17 mouse cellular contexts compared by ENCODE assay signal in genomic region chr13:30865486-30865885, GRCm38 (mm10).
DNase-seq lines count a peak whose midpoint lies in the region; ATAC-seq and TF ChIP-seq lines count a peak whose summit lies in the region.
"Had no signal": no experiment of that assay in that cellular context is flagged by ENCODE, and none has a peak within 500 bp of the region (broad histone marks: within the 10 kb centered on the region; RNA-seq: fewer than 3 reads in every experiment).

No protein-coding gene starts in this region.

- in situ Hi-C loops in Patski (cut with MboI; ENCODE audit: low pct_unique_long_range_greater_than_20kb) = no loop called here

- no peak for ATAC-seq in Patski
- ATAC-seq: CD4-positive, CD25-positive, alpha-beta regulatory T cell, adult 4 months; forebrain, embryonic 15.5 days; hindbrain, embryonic 16.5 days; intestine, postnatal 0 days had no signal

- H3K27me3 ChIP-seq in Patski = no peaks in the 10 kb centered on the region
- H3K27me3 ChIP-seq: forebrain, embryonic 15.5 days had no signal

- no peak for TF ChIP-seq CTCF in Patski (IDR thresholded peaks at IDR 0.05)

- CTCF ChIA-PET in Patski (lab: Charles Lee) = no interaction called here

- POLR2A ChIA-PET in Patski (lab: Charles Lee) = no interaction called here

- intact Hi-C loops in left cerebral cortex, postnatal 25 days (cut with DNase I) = no loop called here
- intact Hi-C loops in heart, postnatal 25 days (cut with DNase I) = no loop called here
- intact Hi-C loops in heart, postnatal 14 days (cut with DNase I) = no loop called here

- peak; percentile 82 for DNase-seq in heart, adult 11 months
- no peak for DNase-seq in heart, adult 9 months (ENCODE audit: low spot score in 2 of 2)
- peak; percentile 37 for DNase-seq in Muller cell, postnatal 12 days (ENCODE audit: inconsistent ontology term)
- DNase-seq in Patski (ENCODE audit: low read depth, low spot score) = peak; percentile 6
- DNase-seq in left cerebral cortex, postnatal 25 days (ENCODE audit: low spot score in 2 of 2) = peak; percentile 27 to 88
- no peak for DNase-seq in heart, postnatal 25 days (ENCODE audit: low spot score)
- no peak for DNase-seq in heart, postnatal 14 days
- DNase-seq: cerebellum, adult 18-20 months; gastrocnemius, postnatal 14 days; heart, postnatal 36 days; lung, adult 18-20 months; lung, postnatal 4 days; spleen, adult 18-20 months had no signal

Comparison
In these comparisons a context has a peak if more than half of its experiments do, and no peak if none do; other contexts are left out.
1. DNase-seq: peak in heart, adult 11 months (single experiment), Muller cell, postnatal 12 days (single experiment), Patski (single experiment) and left cerebral cortex, postnatal 25 days (2 of 2); none in heart, adult 9 months (0 of 2), heart, postnatal 25 days (single experiment) and heart, postnatal 14 days (0 of 2).